Mouse (Mus musculus) layer of hippocampus, postnatal 36 days (tissue): Measurements from ENCODE around the gene Eif5a. TPM values are rescaled to one million over a fixed set of nuclear protein-coding genes. Genes with fewer than 3 reads are reported as not detected.
"Not testable (repeated sequence)": the region's sequence is repeated elsewhere in the genome, so short reads cannot be mapped to it uniquely, and the experiment has no call there.

Experiments used
- DNase-seq, 2 experiments: peaks; one replicate each; pipeline ENCODE4 v3.0.0; 2022
- total RNA-seq, 2 experiments: library from RNA; stranded (reverse); gene quantifications; 2 replicates each; pipeline ENCODE4 v1.2.3; 2021

Eif5a gene
- total RNA-seq, result 100 to 1,000 TPM; 416 to 445 TPM

GRCm38 (mm10) chr11:69921114-69922011 lies at the start of gene Eif5a:
Eif5a (minus strand) TSS chr11:69921958.
- peak; percentile 100 for DNase-seq

- no peak for DNase-seq
These were observed 49.0 kb upstream of the Eif5a start for GRCm38 (mm10) chr11:69970775-69971174.

- no peak for DNase-seq
These were observed 48.5 kb upstream of the Eif5a start for GRCm38 (mm10) chr11:69970222-69970621.

GRCm38 (mm10) chr11:69968793-69969192 lies 47.0 kb upstream of the Eif5a start:
- DNase-seq, result no peak

DNA sequence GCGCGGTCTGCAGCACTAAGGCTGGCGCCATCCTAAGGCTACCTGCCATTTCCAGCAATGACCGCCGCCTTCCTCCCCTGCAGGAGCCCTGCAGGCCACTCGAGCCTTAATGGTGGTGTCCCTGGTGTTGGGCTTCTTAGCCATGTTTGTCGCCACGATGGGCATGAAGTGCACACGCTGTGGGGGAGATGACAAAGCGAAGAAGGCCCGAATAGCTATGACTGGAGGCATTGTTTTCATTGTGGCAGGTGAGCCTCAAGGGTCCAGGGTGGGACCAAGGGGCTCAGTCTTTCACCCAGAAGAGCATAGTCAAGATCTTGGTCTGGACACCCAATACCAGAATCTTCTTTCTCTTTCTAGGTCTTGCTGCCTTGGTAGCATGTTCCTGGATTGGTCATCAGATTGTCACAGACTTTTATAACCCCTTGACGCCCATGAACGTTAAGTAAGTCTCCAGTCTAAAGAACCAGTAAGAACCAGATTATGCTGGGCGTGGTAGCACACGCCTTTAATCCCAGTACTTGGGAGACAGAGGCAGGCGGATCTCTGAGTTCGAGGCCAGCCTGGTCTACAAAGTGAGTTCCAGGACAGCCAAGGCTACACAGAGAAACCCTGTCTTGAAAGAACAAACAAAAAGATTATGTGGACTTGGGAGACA lies 45.2 kb upstream of the Eif5a start:
- DNase-seq, result no peak

DNA sequence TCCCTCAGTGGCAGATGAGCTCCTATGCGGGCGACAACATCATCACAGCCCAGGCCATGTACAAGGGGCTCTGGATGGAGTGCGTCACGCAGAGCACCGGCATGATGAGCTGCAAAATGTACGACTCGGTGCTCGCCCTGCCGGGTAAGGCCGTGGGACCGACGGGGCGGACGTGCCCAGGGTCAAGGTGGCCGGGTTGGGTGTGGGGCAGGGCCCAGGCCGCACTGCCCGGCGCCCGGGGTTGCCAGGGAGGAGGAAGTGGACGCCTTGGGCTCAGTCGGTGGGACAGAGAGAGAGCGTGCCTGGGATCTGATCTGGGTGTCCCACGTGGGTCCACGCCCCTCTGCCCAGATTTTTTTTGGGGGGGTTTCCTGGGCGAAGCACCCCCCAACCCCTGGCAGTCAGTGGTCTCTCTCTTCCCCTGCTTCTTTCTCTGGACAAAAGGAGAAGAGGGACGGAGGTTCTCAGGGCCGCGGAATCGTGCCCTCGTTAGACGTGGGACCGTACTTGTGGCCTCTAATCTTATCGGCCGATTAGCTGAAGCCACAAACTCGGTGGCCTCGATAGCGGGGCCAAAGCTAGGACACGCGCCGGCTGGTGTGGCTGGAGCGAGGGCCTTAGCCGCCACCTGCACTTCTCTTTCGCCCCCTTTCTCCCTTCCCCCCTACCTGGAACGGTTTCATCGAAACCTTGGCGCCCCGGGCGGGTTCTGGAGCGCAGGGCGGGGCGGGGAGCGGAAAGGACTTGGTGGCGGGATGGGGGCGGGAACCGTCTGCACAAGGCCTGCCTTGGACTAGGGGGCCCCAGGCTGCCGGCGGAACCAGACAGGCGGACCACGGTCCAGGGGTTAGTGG lies 44.5 kb upstream of the Eif5a start:
- DNase-seq, result no peak

DNA sequence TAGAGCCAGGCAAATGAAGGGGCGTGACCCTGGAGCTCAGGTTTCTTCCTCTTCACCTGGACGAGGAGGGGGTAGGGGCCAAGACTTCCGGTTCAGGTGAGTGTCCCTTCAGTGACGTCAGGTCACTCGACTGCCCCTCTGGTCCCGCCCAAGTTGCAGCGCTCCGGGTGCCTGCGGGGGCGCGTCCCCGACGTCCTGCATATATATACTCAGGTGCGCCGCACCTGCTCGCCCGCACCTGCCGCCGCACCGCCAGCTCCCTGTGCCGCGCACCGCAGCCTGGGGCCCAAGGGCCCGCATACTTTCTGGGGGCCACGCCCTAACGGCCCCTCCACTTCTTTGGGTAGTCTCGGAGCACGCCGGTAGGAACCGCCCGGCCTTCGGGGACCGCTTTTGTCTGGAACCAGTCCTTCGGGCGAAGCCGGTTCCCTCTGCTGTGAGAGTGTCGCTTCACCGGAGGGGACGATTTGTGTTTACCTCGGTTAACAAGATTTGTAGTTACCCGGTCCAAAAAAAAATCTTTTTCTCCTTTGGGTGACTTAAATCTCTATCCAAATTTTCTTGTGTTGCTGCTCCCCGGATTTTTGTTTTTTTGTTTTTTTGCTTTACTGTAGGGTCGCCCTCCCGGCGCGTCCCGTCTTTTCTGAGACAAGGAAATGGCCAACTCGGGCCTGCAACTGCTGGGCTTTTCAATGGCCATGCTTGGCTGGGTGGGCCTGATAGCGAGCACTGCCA lies 43.7 kb upstream of the Eif5a start:
- DNase-seq, result no peak

GRCm38 (mm10) chr11:69964650-69965270 lies 43.0 kb upstream of the Eif5a start, which contains the start of gene Cldn7:
Cldn7 (plus strand) TSS chr11:69964779.
- no peak for DNase-seq

- no peak for DNase-seq
These were observed 40.1 kb upstream of the Eif5a start for GRCm38 (mm10) chr11:69961841-69962240.

DNA sequence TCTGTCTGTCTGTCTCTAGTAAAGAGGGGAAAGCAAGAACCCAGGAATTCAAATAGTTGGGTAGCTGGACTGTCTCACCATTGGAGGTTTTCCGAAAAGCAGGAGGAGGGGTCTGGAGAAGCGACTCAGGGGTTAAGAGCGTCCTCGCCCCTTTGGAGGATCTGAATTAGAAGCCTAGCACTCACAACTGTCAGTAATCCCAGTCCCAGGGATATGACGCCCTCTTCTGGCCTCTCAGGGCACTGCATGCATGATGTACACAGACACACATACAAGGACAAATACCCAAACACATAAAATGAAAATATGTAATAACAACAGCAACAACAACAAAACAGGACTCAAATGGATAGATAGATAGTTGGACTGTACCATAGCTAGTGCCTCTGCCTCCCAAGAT lies 38.9 kb upstream of the Eif5a start:
- DNase-seq, result no peak

- DNase-seq, result no peak
These were observed 34.5 kb upstream of the Eif5a start for GRCm38 (mm10) chr11:69956218-69956617.

DNA sequence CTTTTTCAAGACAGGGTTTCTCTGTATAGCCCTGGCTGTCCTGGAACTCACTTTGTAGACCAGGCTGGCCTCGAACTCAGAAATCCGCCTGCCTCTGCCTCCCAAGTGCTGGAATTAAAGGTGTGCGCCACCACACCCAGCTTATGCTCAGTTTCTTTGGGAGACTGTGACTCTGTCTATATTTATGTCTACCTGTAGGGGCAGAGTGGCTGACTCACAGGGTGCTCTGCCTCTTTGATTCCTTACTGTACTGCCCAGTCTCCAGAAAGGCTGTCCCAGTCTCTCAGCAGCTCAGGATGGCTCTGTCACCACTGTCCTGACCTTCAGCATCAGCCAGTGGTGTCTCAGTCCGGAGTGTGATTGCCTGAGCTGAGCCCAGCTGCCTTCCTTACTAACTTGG lies 33.9 kb upstream of the Eif5a start:
- not testable (repeated sequence) for DNase-seq

DNA sequence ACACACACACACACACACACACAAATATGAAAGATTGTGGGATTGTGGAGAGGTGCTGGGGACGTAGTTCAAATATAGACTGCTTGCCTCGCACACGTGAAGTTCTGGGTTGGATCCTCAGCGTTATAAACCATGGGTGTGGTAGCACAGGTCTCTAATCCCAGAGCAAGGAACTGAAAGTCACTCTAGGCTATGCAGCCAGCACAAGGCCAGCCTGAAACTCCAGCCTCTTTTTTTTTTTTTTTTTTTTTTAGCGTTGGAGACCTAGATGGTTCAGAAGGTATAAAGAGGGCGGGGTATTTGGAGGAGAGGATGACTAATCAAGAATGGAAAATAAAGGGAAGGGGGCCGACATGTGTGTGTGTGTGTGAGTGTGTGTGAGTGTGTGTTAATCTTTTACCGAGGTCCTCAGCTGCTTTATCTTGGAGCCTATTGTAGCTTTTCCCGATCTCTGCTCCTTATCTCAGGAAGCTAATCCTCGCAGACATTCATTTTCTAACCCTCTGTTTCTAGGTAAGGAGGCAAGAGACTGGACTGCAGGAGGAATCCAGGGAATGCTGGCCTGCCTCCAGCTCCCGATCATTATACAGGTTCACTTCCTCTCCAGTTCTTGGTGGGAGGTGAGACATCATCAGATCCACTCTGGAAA lies 31.6 kb upstream of the Eif5a start:
- DNase-seq, result no peak

DNA sequence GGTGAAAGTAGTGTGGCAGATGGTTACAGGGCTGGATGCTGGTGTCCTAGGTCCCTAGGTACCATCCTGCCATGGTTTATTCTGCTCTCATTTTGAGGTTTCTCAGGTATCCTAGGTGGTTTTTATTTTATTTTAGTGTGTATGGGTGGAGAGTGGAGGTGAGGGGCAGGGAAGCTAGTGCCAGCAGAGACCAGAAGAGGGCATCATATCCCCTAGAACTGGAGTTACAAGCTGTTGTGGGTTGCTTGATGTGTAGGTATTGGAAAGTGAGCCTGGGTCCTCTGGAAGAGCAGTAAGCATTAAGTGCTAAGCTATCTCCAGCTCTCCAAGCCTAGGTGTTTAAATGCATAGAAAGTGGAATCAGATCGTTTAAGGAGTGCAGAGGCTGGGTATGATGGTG lies 30.5 kb upstream of the Eif5a start:
- DNase-seq, result no peak

- DNase-seq, result no peak
These were observed 29.2 kb upstream of the Eif5a start for GRCm38 (mm10) chr11:69950807-69951459.

- DNase-seq, result peak; percentile 55 to 62
These were observed 27.0 kb upstream of the Eif5a start for GRCm38 (mm10) chr11:69948763-69949150.

- DNase-seq, result peak; percentile 42 to 52
These were observed 26.5 kb upstream of the Eif5a start, which contains the start of gene Slc2a4 for GRCm38 (mm10) chr11:69948066-69948762. Slc2a4 (minus strand) TSS chr11:69948188.

DNA sequence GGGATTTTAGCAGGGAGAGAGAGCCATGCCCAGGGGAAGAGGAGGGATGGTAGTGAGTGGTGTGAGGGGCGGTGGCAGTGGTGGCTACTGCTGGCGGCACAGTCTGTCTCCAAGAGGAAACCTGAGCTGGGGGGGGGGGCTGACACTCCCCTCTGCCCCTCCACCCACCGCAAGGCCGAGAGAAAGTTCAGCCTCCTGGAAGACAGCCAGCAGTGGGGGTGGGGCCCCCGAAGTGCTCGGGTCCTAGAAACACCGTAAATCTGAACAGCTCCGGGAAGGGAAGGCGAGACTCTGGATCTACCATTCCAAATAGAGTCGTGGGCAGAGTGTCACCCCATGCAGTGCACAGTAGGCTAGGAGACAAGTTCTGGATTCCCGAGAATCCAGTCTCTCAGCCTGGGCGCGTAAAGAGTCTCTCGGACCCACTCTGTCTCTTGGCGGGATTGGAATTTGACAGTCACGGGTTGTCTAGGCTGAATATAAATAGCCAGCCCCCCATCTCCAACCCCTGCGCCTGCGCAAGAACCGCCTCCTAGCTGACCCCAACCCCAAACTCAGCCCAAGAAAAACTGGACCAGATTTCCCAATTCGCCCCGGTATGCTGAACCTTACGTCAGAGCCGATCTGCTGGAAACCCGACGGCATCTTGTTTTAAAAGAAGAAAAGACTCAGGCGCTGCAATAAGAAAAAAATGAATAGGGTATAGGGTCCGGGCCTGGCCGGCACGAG lies 25.7 kb upstream of the Eif5a start:
- DNase-seq, result no peak
